Mouse (Mus musculus) liver, adult 2 months (tissue): ENCODE measurements around the gene Epha3. TPM values are rescaled to one million over a fixed set of nuclear protein-coding genes. Genes with fewer than 3 reads are reported as not detected.

Experiments
- DNase-seq: peaks from one replicate; pipeline ENCODE4 v3.0.0-alpha.2; 2011; ENCODE audit warnings: low read depth, low spot score; ENCODE audit errors: extremely low read depth
- H3K27ac ChIP-seq: fragments of 200-500 bp; replicated peaks from 2 replicates; pipeline ENCODE4 v1.5.1; 2012; ENCODE audit warnings: low read depth, mild to moderate bottlenecking, control low read depth, inconsistent platforms, low read length; ENCODE audit not compliant: insufficient read depth
- H3K27me3 ChIP-seq: fragments of 200-500 bp; 2 replicates; pipeline ENCODE4 v1.6.1; 2012; ENCODE audit warnings: mild to moderate bottlenecking, moderate library complexity, low read length, inconsistent platforms; ENCODE audit not compliant: control insufficient read depth, insufficient read depth
- H3K36me3 ChIP-seq: fragments of 200-500 bp; 2 replicates; pipeline ENCODE4 v1.6.1; 2012; ENCODE audit warnings: low read length, inconsistent platforms; ENCODE audit not compliant: control insufficient read depth, insufficient read depth
- H3K4me1 ChIP-seq: fragments of 200-500 bp; 2 replicates; pipeline ENCODE4 v1.6.1; 2011; ENCODE audit warnings: low read length; ENCODE audit not compliant: control insufficient read depth, insufficient read depth
- H3K4me3 ChIP-seq: fragments of 200-500 bp; 2 replicates; pipeline ENCODE4 v1.5.1; 2011; ENCODE audit warnings: low read depth, mild to moderate bottlenecking, control low read depth, low read length, moderate library complexity; ENCODE audit not compliant: insufficient read depth
- H3K79me2 ChIP-seq: fragments of 200-500 bp; 2 replicates; pipeline ENCODE4 v1.6.1; 2012; ENCODE audit warnings: inconsistent platforms, mild to moderate bottlenecking, low read length, moderate library complexity; ENCODE audit not compliant: control insufficient read depth, insufficient read depth
- H3K9ac ChIP-seq: fragments of 200-500 bp; 2 replicates; pipeline ENCODE4 v1.6.1; 2012; ENCODE audit warnings: low read depth, mild to moderate bottlenecking, control low read depth, inconsistent platforms, low read length
- CTCF ChIP-seq: fragments of 200-500 bp; IDR thresholded peaks from 2 replicates; pipeline ENCODE4 v1.5.1; 2011; ENCODE audit warnings: low read depth, low read length, control low read depth
- POLR2A ChIP-seq: fragments of 200-500 bp; IDR thresholded peaks from 2 replicates; pipeline ENCODE4 v1.6.1; 2011; ENCODE audit warnings: low read length, control low read depth; ENCODE audit not compliant: insufficient read depth; ENCODE audit errors: extremely low read depth
- WGBS: fragments of 180-500 bp; shearing (Covaris S2); methylation state at CpG from one replicate; pipeline ENCODE4 v1.1.7; 2018; 5-methylcytosine and 5-hydroxymethylcytosine counted together
- polyA plus RNA-seq: library from polyadenylated mRNA; depleted of rRNA; stranded (reverse); fragments of >200 nt; gene quantifications from 2 replicates; pipeline ENCODE4 v1.2.3, GENCODE M21; 2012; rRNA removed
- total RNA-seq: library from RNA; depleted of rRNA; stranded (reverse); fragments of >200 nt; gene quantifications from 2 replicates; pipeline ENCODE4 v1.2.3, GENCODE M21; 2014; rRNA removed

The Epha3 gene
- total RNA-seq: 1.4 TPM in 2 replicates
- 0.32 and 0.67 TPM in 2 replicates for polyA plus RNA-seq

DNA sequence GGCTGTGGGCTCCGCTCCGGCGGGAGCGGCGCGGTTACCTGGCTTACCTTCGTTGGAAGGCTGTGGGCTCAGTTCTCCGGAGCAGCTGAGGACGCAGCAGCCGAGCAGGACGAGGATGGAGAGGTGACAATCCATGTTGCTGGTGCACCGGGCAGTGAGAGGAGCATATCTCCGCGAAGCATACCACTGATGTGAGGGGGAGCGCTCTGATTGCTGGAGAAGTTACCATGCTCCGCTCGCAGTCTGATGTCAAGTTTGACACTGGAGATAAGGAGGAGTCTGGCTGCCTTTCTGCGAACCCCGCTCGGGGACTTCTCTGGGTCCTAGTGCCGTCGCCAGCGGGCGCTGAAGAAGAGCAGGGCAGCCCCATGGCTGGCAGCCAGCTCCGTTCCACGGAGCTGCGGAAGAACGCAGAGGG lies at the start of gene Epha3:
TSS of gene Epha3 (minus strand) at position 263 of the 418 bp plus-strand sequence.
- peak; percentile 47 for DNase-seq

DNA sequence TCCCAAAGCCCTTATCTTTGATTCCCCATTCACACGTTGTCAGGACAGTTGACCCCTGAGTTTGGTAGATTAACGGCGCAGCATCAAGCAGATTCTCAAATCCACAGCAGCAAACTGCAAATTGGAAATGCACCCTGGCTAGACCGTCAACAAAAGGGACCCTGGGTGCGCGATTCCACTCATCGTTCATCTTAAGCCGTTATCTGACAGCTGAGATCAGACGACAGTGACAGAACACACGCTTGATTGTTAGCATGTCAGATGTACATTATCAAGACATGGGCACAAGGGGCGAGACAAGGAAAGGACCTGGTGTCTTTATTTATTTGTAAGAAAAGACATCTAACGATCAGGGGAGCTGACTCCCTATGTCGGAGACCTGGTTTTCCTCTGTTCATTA lies 39.5 kb upstream of the Epha3 start:
- H3K36me3 ChIP-seq: no peaks in the 10 kb centered on the region
- H3K27me3 ChIP-seq: no peaks in the 10 kb centered on the region
- DNase-seq: no peak
- H3K27ac ChIP-seq: no peak overlapping the region
- no peak overlapping the region for H3K9ac ChIP-seq
- 63% methylated on average over 13 of the region's 13 CpGs for WGBS
- no peak overlapping the region for H3K4me3 ChIP-seq
- H3K79me2 ChIP-seq: no peaks in the 10 kb centered on the region
- TF ChIP-seq CTCF: no peak
- no peak for TF ChIP-seq POLR2A
- H3K4me1 ChIP-seq: no peaks in the 10 kb centered on the region

More for the DNA sequence above, at the start of gene Epha3:
- Histone ChIP-seq H3K36me3 (no peaks in the 10 kb centered on the region), H3K4me1 (peaks cover 4% of the 10 kb centered on the region; the same call in 1 of the 2 replicates), H3K27ac (no peak within 1 kb of the TSS), H3K9ac (peak within 1 kb of the TSS; percentile 45; the same call in 1 of the 2 replicates), H3K4me3 (peak within 1 kb of the TSS; percentile 49), H3K27me3 (peaks cover 5% of the 10 kb centered on the region; the same call in 1 of the 2 replicates), H3K79me2 (no peaks in the 10 kb centered on the region)
- under 1% methylated on average over 28 of the region's 28 CpGs for WGBS
- no peak for TF ChIP-seq CTCF
- TF ChIP-seq POLR2A: no peak

GRCm38 (mm10) chr16:63881190-63881589 lies 17.2 kb upstream of the Epha3 start:
- Histone ChIP-seq H3K36me3 (no peaks in the 10 kb centered on the region), H3K79me2 (no peaks in the 10 kb centered on the region), H3K4me1 (no peaks in the 10 kb centered on the region), H3K27me3 (no peaks in the 10 kb centered on the region), H3K4me3 (no peak overlapping the region), H3K27ac (no peak overlapping the region), H3K9ac (no peak overlapping the region)
- no peak for TF ChIP-seq POLR2A
- no peak for TF ChIP-seq CTCF
- WGBS: 93% methylated on average over 1 of the region's 1 CpGs
- DNase-seq: no peak

- Histone ChIP-seq H3K36me3 (no peaks in the 10 kb centered on the region), H3K4me1 (no peaks in the 10 kb centered on the region), H3K27ac (no peak overlapping the region), H3K27me3 (no peaks in the 10 kb centered on the region), H3K9ac (no peak overlapping the region), H3K4me3 (no peak overlapping the region), H3K79me2 (no peaks in the 10 kb centered on the region)
- TF ChIP-seq POLR2A (no peak), CTCF (peak; percentile 80)
- 7% methylated on average over 7 of the region's 7 CpGs for WGBS
- no peak for DNase-seq
These were observed 8.3 kb upstream of the Epha3 start for GRCm38 (mm10) chr16:63872313-63872712.

GRCm38 (mm10) chr16:63864463-63864976 lies 545 bp upstream of the Epha3 start:
- no peak overlapping the region for H3K27ac ChIP-seq
- peaks cover 5% of the 10 kb centered on the region; the same call in 1 of the 2 replicates for H3K27me3 ChIP-seq
- no peaks in the 10 kb centered on the region for H3K79me2 ChIP-seq
- no peak overlapping the region for H3K4me3 ChIP-seq
- H3K9ac ChIP-seq: no peak overlapping the region
- DNase-seq: no peak
- TF ChIP-seq CTCF: no peak
- no peak for TF ChIP-seq POLR2A
- H3K4me1 ChIP-seq: peaks cover 4% of the 10 kb centered on the region; the same call in 1 of the 2 replicates
- whole genome bisulfite sequencing: 38% methylated on average over 7 of the region's 7 CpGs
- no peaks in the 10 kb centered on the region for H3K36me3 ChIP-seq

- H3K4me1 ChIP-seq: peaks cover 4% of the 10 kb centered on the region; the same call in 1 of the 2 replicates
- H3K9ac ChIP-seq: no peak overlapping the region
- H3K36me3 ChIP-seq: no peaks in the 10 kb centered on the region
- H3K27me3 ChIP-seq: peaks cover 5% of the 10 kb centered on the region; the same call in 1 of the 2 replicates
- peak overlapping the region; percentile 3; the same call in 1 of the 2 replicates for H3K4me3 ChIP-seq
- DNase-seq: no peak
- no peaks in the 10 kb centered on the region for H3K79me2 ChIP-seq
- WGBS: 7% methylated on average over 12 of the region's 12 CpGs
- no peak overlapping the region for H3K27ac ChIP-seq
- no peak for TF ChIP-seq POLR2A
- TF ChIP-seq CTCF: no peak
These were observed 794 bp downstream of the Epha3 start for GRCm38 (mm10) chr16:63863181-63863580.
